Mouse (Mus musculus) brown adipose tissue, adult 24 weeks (tissue): ENCODE results near the gene Fut1. TPM values are rescaled to one million over a fixed set of nuclear protein-coding genes. Genes with fewer than 3 reads are reported as not detected.

ENCODE experiments used
- H3K27ac ChIP-seq: fragments of 200-500 bp; replicated peaks from 2 replicates; pipeline ENCODE4 v1.5.1; 2012; ENCODE audit warnings: low read depth, mild to moderate bottlenecking, low read length
- H3K4me1 ChIP-seq: fragments of 200-500 bp; 2 replicates; pipeline ENCODE4 v1.6.1; 2012; ENCODE audit warnings: low read length, mixed read lengths; ENCODE audit not compliant: control insufficient read depth, insufficient read depth, insufficient read length
- H3K4me3 ChIP-seq: fragments of 200-500 bp; 2 replicates; pipeline ENCODE4 v1.5.1; 2012; ENCODE audit warnings: low read depth, mild to moderate bottlenecking, low read length, moderate library complexity; ENCODE audit not compliant: insufficient read depth
- polyA plus RNA-seq: library from polyadenylated mRNA; stranded (reverse); fragments of >200 nt; gene quantifications from 2 replicates; pipeline ENCODE4 v1.2.4, GENCODE M21; 2012; ENCODE audit not compliant: missing spikeins, insufficient read depth, insufficient read length

Fut1 gene
- polyA plus RNA-seq, 1 experiment = not detected

GRCm38 (mm10) chr7:45593118-45593815 lies 23.8 kb upstream of the Fut1 start:
- no peak overlapping the region for H3K27ac ChIP-seq
- no peaks in the 10 kb centered on the region for H3K4me1 ChIP-seq
- no peak overlapping the region for H3K4me3 ChIP-seq

GRCm38 (mm10) chr7:45595176-45595575 lies 21.9 kb upstream of the Fut1 start:
- H3K4me3 ChIP-seq = no peak overlapping the region
- H3K4me1 ChIP-seq = no peaks in the 10 kb centered on the region
- H3K27ac ChIP-seq = no peak overlapping the region

- no peaks in the 10 kb centered on the region for H3K4me1 ChIP-seq
- H3K27ac ChIP-seq = no peak overlapping the region
Observed at GRCm38 (mm10) chr7:45596107-45596506, 21.0 kb upstream of the Fut1 start.

GRCm38 (mm10) chr7:45597013-45597412 lies 20.1 kb upstream of the Fut1 start:
- Histone ChIP-seq H3K4me1 (no peaks in the 10 kb centered on the region), H3K4me3 (no peak overlapping the region), H3K27ac (no peak overlapping the region)

More at GRCm38 (mm10) chr7:45596107-45596506, 21.0 kb upstream of the Fut1 start:
- H3K4me3 ChIP-seq = no peak overlapping the region

GRCm38 (mm10) chr7:45597527-45597926 lies 19.6 kb upstream of the Fut1 start:
- Histone ChIP-seq H3K4me1 (no peaks in the 10 kb centered on the region), H3K27ac (no peak overlapping the region), H3K4me3 (no peak overlapping the region)

GRCm38 (mm10) chr7:45598960-45599879 lies 17.9 kb upstream of the Fut1 start:
- Histone ChIP-seq H3K27ac (no peak overlapping the region), H3K4me1 (no peaks in the 10 kb centered on the region), H3K4me3 (no peak overlapping the region)

- no peak overlapping the region for H3K4me3 ChIP-seq
- H3K4me1 ChIP-seq = no peaks in the 10 kb centered on the region
- H3K27ac ChIP-seq = peak overlapping the region; percentile 20; the same call in 1 of the 2 replicates
Observed at GRCm38 (mm10) chr7:45605704-45606289, 11.3 kb upstream of the Fut1 start.

- Histone ChIP-seq H3K27ac (no peak overlapping the region), H3K4me1 (no peaks in the 10 kb centered on the region), H3K4me3 (no peak overlapping the region)
Observed at GRCm38 (mm10) chr7:45609511-45609910, 7.6 kb upstream of the Fut1 start.

- peaks cover 3% of the 10 kb centered on the region; the same call in 1 of the 2 replicates for H3K4me1 ChIP-seq
- no peak overlapping the region for H3K27ac ChIP-seq
- no peak overlapping the region for H3K4me3 ChIP-seq
Observed at GRCm38 (mm10) chr7:45616277-45616676, 812 bp upstream of the Fut1 start.

GRCm38 (mm10) chr7:45618316-45618715 lies 1.2 kb downstream of the Fut1 start:
- Histone ChIP-seq H3K27ac (no peak overlapping the region), H3K4me3 (no peak overlapping the region), H3K4me1 (peaks cover 3% of the 10 kb centered on the region; the same call in 1 of the 2 replicates)

GRCm38 (mm10) chr7:45619592-45619991 lies 2.5 kb downstream of the Fut1 start:
- H3K4me3 ChIP-seq = no peak overlapping the region
- no peak overlapping the region for H3K27ac ChIP-seq
- H3K4me1 ChIP-seq = peaks cover 3% of the 10 kb centered on the region; the same call in 1 of the 2 replicates

GRCm38 (mm10) chr7:45621443-45621842 lies 4.4 kb downstream of the Fut1 start, which contains the start of gene Izumo1:
Gene Izumo1, plus strand, starts transcription at chr7:45621811.
- Histone ChIP-seq H3K4me1 (no peaks in the 10 kb centered on the region), H3K4me3 (no peak within 1 kb of the TSS), H3K27ac (no peak within 1 kb of the TSS)

GRCm38 (mm10) chr7:45623507-45623906 lies 6.4 kb downstream of the Fut1 start:
- H3K27ac ChIP-seq = no peak overlapping the region
- no peak overlapping the region for H3K4me3 ChIP-seq
- no peaks in the 10 kb centered on the region for H3K4me1 ChIP-seq

- Histone ChIP-seq H3K27ac (no peak overlapping the region), H3K4me1 (no peaks in the 10 kb centered on the region), H3K4me3 (no peak overlapping the region)
Observed at GRCm38 (mm10) chr7:45624718-45625117, 7.6 kb downstream of the Fut1 start.

- Histone ChIP-seq H3K4me3 (no peak overlapping the region), H3K27ac (no peak overlapping the region), H3K4me1 (no peaks in the 10 kb centered on the region; the same call in 1 of the 2 replicates)
Observed at GRCm38 (mm10) chr7:45625481-45625880, 8.4 kb downstream of the Fut1 start.
